Mouse (Mus musculus) adrenal gland, adult 2 months (tissue): ENCODE data around the gene A530016L24Rik. TPM values are rescaled to one million over a fixed set of nuclear protein-coding genes. Genes with fewer than 3 reads are reported as not detected.

Source experiments
- DNase-seq: peaks from one replicate; pipeline ENCODE4 v3.0.0; 2021
- long read RNA-seq: library from polyadenylated mRNA; stranded (forward); transcript quantifications from one replicate; pipeline ENCODE4 v2.0.0, GENCODE M21; 2021
- polyA plus RNA-seq: library from polyadenylated mRNA; depleted of rRNA; stranded (reverse); fragments of >200 nt; gene quantifications from 2 replicates; pipeline ENCODE4 v1.2.3, GENCODE M21; 2012; rRNA removed
- total RNA-seq, 2 experiments: library from RNA; stranded (reverse); gene quantifications; 2 replicates each; pipeline ENCODE4 v1.2.3; 2021

Gene A530016L24Rik
- total RNA-seq (10 to 100 TPM; 40.0 to 45.4 TPM), polyA plus RNA-seq (61.5 and 92.3 TPM in 2 replicates)
- long read RNA-seq, transcript A530016L24Rik-201 (5 exons, 2,636 nt), result major isoform, 23 of 38 reads
- long read RNA-seq, transcript A530016L24Rik-202 (4 exons, 1,547 nt), result minor isoform, 7 of 38 reads
- long read RNA-seq, partial matches to known transcripts, result 1 of 38 reads
- long read RNA-seq, other reads (novel, unspliced or antisense), result 7 of 38 reads

- DNase-seq, result peak; percentile 55
These were observed at the start of gene A530016L24Rik for GRCm38 (mm10) chr12:112489134-112489533. Gene A530016L24Rik, plus strand, starts transcription at chr12:112489448.

GRCm38 (mm10) chr12:112439993-112440392 lies 49.3 kb upstream of the A530016L24Rik start:
- no peak for DNase-seq

GRCm38 (mm10) chr12:112449144-112449827 lies 40.0 kb upstream of the A530016L24Rik start:
- DNase-seq, result no peak

GRCm38 (mm10) chr12:112449828-112450180 lies 39.4 kb upstream of the A530016L24Rik start:
- DNase-seq, result no peak

GRCm38 (mm10) chr12:112450883-112451282 lies 38.4 kb upstream of the A530016L24Rik start:
- no peak for DNase-seq

- DNase-seq, result no peak
These were observed 37.9 kb upstream of the A530016L24Rik start for GRCm38 (mm10) chr12:112451381-112451780.

- no peak for DNase-seq
These were observed 37.4 kb upstream of the A530016L24Rik start for GRCm38 (mm10) chr12:112451826-112452225.

- DNase-seq, result no peak
These were observed 33.0 kb upstream of the A530016L24Rik start for GRCm38 (mm10) chr12:112456144-112456713.

- DNase-seq, result peak; percentile 56
These were observed 31.4 kb upstream of the A530016L24Rik start for GRCm38 (mm10) chr12:112457839-112458238.

- DNase-seq, result no peak
These were observed 26.8 kb upstream of the A530016L24Rik start for GRCm38 (mm10) chr12:112462423-112462822.

GRCm38 (mm10) chr12:112463209-112463608 lies 26.0 kb upstream of the A530016L24Rik start:
- DNase-seq, result no peak

GRCm38 (mm10) chr12:112463750-112464444 lies 25.4 kb upstream of the A530016L24Rik start:
- DNase-seq, result no peak

- DNase-seq, result no peak
These were observed 24.7 kb upstream of the A530016L24Rik start for GRCm38 (mm10) chr12:112464516-112464915.

GRCm38 (mm10) chr12:112465928-112466327 lies 23.3 kb upstream of the A530016L24Rik start:
- no peak for DNase-seq

- DNase-seq, result no peak
These were observed 21.9 kb upstream of the A530016L24Rik start for GRCm38 (mm10) chr12:112467387-112467786.

GRCm38 (mm10) chr12:112469393-112469792 lies 19.9 kb upstream of the A530016L24Rik start:
- no peak for DNase-seq

- no peak for DNase-seq
These were observed 19.0 kb upstream of the A530016L24Rik start for GRCm38 (mm10) chr12:112470216-112470615.

- DNase-seq, result peak; percentile 84
These were observed 15.5 kb upstream of the A530016L24Rik start for GRCm38 (mm10) chr12:112473777-112474176.

- no peak for DNase-seq
These were observed 287 bp downstream of the A530016L24Rik start for GRCm38 (mm10) chr12:112489535-112489934.

GRCm38 (mm10) chr12:112490444-112490939 lies 1.2 kb downstream of the A530016L24Rik start:
- DNase-seq, result peak; percentile 61

GRCm38 (mm10) chr12:112496136-112496535 lies 6.9 kb downstream of the A530016L24Rik start:
- peak; percentile 72 for DNase-seq

- no peak for DNase-seq
These were observed 8.5 kb downstream of the A530016L24Rik start for GRCm38 (mm10) chr12:112497731-112498130.
